Mouse (Mus musculus) bone marrow macrophage, adult 2 months (primary cell): ENCODE results near the gene Pla2g5.

Experiments
- CTCF ChIP-seq: IDR thresholded peaks from 2 replicates; pipeline ENCODE4 v1.5.1; 2012; ENCODE audit warnings: low read depth, mild to moderate bottlenecking, low read length, moderate library complexity
- POLR2A ChIP-seq: IDR thresholded peaks from 2 replicates; pipeline ENCODE4 v1.6.1; 2012; ENCODE audit warnings: mild to moderate bottlenecking, low read depth, low read length, borderline replicate concordance

DNA sequence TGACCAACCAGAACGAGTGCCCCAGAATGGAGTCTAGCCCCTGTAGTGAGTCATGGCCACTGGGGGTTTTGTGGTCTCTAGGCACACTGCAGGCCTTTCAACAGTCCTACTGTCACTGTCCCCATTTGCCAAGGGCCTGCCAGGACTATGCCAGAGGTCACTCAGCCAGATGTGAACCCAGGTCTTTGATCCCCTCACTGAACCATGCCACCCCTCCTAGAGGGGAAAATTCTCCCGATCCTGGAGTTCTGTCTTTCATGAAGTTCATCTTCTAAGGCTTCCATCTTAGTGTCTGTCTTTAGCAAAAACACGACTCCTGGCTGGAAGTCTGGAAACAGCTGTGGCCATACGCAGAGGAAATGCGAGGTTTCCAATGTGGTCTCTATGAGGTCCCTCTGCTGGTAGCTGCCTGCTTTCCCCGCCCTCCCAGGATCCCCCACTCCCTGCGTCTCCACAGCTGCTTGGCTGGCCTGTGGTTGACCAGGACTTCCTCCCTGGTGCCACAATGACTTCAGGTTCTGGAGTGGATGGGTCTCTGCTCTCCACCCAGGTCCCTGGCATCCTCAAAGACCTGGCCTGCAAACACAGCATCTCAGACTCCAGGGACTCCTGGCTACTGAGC is 56.3 kb downstream of the Pla2g5 start:
- TF ChIP-seq CTCF: no peak
- TF ChIP-seq POLR2A: no peak
